Mouse (Mus musculus) limb, embryonic 11.5 days (tissue): ENCODE data around the gene Fam3b. TPM values are rescaled to one million over a fixed set of nuclear protein-coding genes. Genes with fewer than 3 reads are reported as not detected.

Experiments used
- ATAC-seq: fragments of 200-750 bp; cut with Nextera tagmentation; 2 replicates; pipeline ENCODE4 v1.8.0; 2017; ENCODE audit warnings: low read depth; ENCODE audit not compliant: insufficient number of reproducible peaks, low FRiP score, low TSS enrichment
- DNase-seq: peaks from one replicate; pipeline ENCODE4 v3.0.0-alpha.2; 2015; ENCODE audit warnings: low spot score
- H3K27ac ChIP-seq: fragments of 300-500 bp; sonication (generic); replicated peaks from 2 replicates; pipeline ENCODE4 v1.5.1; 2014; ENCODE audit warnings: low read depth, mild to moderate bottlenecking, low read length
- H3K27me3 ChIP-seq: fragments of 300-500 bp; sonication (generic); 2 replicates; pipeline ENCODE4 v1.6.1; 2014; ENCODE audit warnings: mild to moderate bottlenecking, low read length, mixed read lengths; ENCODE audit not compliant: control insufficient read depth, insufficient read depth
- H3K36me3 ChIP-seq: fragments of 300-500 bp; sonication (generic); 2 replicates; pipeline ENCODE4 v1.6.1; 2014; ENCODE audit warnings: mild to moderate bottlenecking, low read length, moderate library complexity, mixed read lengths; ENCODE audit not compliant: control insufficient read depth, insufficient read depth
- H3K4me1 ChIP-seq: fragments of 300-500 bp; sonication (generic); 2 replicates; pipeline ENCODE4 v1.6.1; 2014; ENCODE audit warnings: low read length, mixed read lengths; ENCODE audit not compliant: control insufficient read depth, insufficient read depth
- H3K4me2 ChIP-seq: fragments of 300-500 bp; sonication (generic); 2 replicates; pipeline ENCODE4 v1.6.1; 2014; ENCODE audit warnings: low read depth, mild to moderate bottlenecking, moderate library complexity; ENCODE audit not compliant: severe bottlenecking
- H3K4me3 ChIP-seq: fragments of 300-500 bp; sonication (generic); 2 replicates; pipeline ENCODE4 v1.5.1; 2014; ENCODE audit warnings: low read depth, low read length
- H3K9ac ChIP-seq: fragments of 300-500 bp; sonication (generic); 2 replicates; pipeline ENCODE4 v1.6.1; 2014; ENCODE audit warnings: mild to moderate bottlenecking, low read length
- H3K9me3 ChIP-seq: fragments of 300-500 bp; sonication (generic); 2 replicates; pipeline ENCODE4 v1.6.1; 2016; ENCODE audit warnings: low read length; ENCODE audit not compliant: control insufficient read depth
- WGBS: fragments of 180-500 bp; shearing (Covaris S2); extraction: QIAGEN DNeasy Blood & Tissue Kit; methylation state at CpG from one replicate; pipeline ENCODE4 v1.1.7; 2014; 5-methylcytosine and 5-hydroxymethylcytosine counted together
- polyA plus RNA-seq: library from polyadenylated mRNA; unstranded; fragments of >200 nt; fragmentation: Nextera tagmentation; extraction: Ambion mirVana; gene quantifications from 2 replicates; pipeline ENCODE4 v1.2.1, GENCODE M21; 2014

The Fam3b gene
- polyA plus RNA-seq, 1 experiment from 2014 or later = not detected

GRCm38 (mm10) chr16:97447386-97447785 is 67.2 kb downstream of the Fam3b start:
- Histone ChIP-seq H3K27ac (no peak overlapping the region), H3K4me2 (no peak overlapping the region), H3K4me3 (no peak overlapping the region), H3K4me1 (no peaks in the 10 kb centered on the region), H3K27me3 (no peaks in the 10 kb centered on the region), H3K9ac (no peak overlapping the region), H3K36me3 (no peaks in the 10 kb centered on the region), H3K9me3 (no peaks in the 10 kb centered on the region)
- ATAC-seq = no peak
- no peak for DNase-seq

GRCm38 (mm10) chr16:97443670-97444263 is 70.8 kb downstream of the Fam3b start:
- H3K4me3 ChIP-seq = no peak overlapping the region
- no peak for ATAC-seq
- H3K9ac ChIP-seq = no peak overlapping the region
- DNase-seq = peak; percentile 57
- 54% methylated on average over 14 of the region's 14 CpGs for WGBS
- H3K27me3 ChIP-seq = no peaks in the 10 kb centered on the region
- H3K4me2 ChIP-seq = no peak overlapping the region
- no peak overlapping the region for H3K27ac ChIP-seq
- H3K4me1 ChIP-seq = no peaks in the 10 kb centered on the region
- no peaks in the 10 kb centered on the region for H3K36me3 ChIP-seq
- H3K9me3 ChIP-seq = no peaks in the 10 kb centered on the region

- 86% methylated on average over 9 of the region's 9 CpGs for WGBS
- H3K9me3 ChIP-seq = no peaks in the 10 kb centered on the region
- no peak overlapping the region for H3K27ac ChIP-seq
- H3K27me3 ChIP-seq = no peaks in the 10 kb centered on the region
- no peak overlapping the region for H3K9ac ChIP-seq
- ATAC-seq (no peak), DNase-seq (no peak)
- no peaks in the 10 kb centered on the region for H3K36me3 ChIP-seq
- H3K4me3 ChIP-seq = no peak overlapping the region
- H3K4me1 ChIP-seq = no peaks in the 10 kb centered on the region
- H3K4me2 ChIP-seq = no peak overlapping the region
Observed at GRCm38 (mm10) chr16:97441967-97442366, 72.6 kb downstream of the Fam3b start.

- DNase-seq (no peak), ATAC-seq (no peak)
- WGBS = 86% methylated on average over 3 of the region's 3 CpGs
Observed at GRCm38 (mm10) chr16:97438191-97438590, 76.4 kb downstream of the Fam3b start.

GRCm38 (mm10) chr16:97437448-97438056 is 77.1 kb downstream of the Fam3b start:
- H3K9ac ChIP-seq = no peak overlapping the region
- H3K9me3 ChIP-seq = no peaks in the 10 kb centered on the region
- H3K27me3 ChIP-seq = no peaks in the 10 kb centered on the region
- no peaks in the 10 kb centered on the region for H3K4me1 ChIP-seq
- WGBS = 20% methylated on average over 1 of the region's 1 CpGs
- no peaks in the 10 kb centered on the region for H3K36me3 ChIP-seq
- no peak for ATAC-seq
- no peak overlapping the region for H3K4me2 ChIP-seq
- no peak for DNase-seq
- H3K4me3 ChIP-seq = no peak overlapping the region
- no peak overlapping the region for H3K27ac ChIP-seq

More at GRCm38 (mm10) chr16:97438191-97438590, 76.4 kb downstream of the Fam3b start:
- H3K9me3 ChIP-seq = no peaks in the 10 kb centered on the region
- no peaks in the 10 kb centered on the region for H3K4me1 ChIP-seq
- H3K4me2 ChIP-seq = no peak overlapping the region
- H3K4me3 ChIP-seq = no peak overlapping the region
- H3K9ac ChIP-seq = no peak overlapping the region
- H3K27ac ChIP-seq = no peak overlapping the region
- no peaks in the 10 kb centered on the region for H3K27me3 ChIP-seq
- no peaks in the 10 kb centered on the region for H3K36me3 ChIP-seq

GRCm38 (mm10) chr16:97434206-97434605 is 80.4 kb downstream of the Fam3b start:
- no peaks in the 10 kb centered on the region for H3K4me1 ChIP-seq
- DNase-seq = no peak
- no peak overlapping the region for H3K4me3 ChIP-seq
- no peak overlapping the region for H3K4me2 ChIP-seq
- no peak for ATAC-seq
- H3K9me3 ChIP-seq = no peaks in the 10 kb centered on the region
- H3K27me3 ChIP-seq = no peaks in the 10 kb centered on the region
- H3K36me3 ChIP-seq = no peaks in the 10 kb centered on the region
- H3K9ac ChIP-seq = no peak overlapping the region
- H3K27ac ChIP-seq = no peak overlapping the region
- 81% methylated on average over 2 of the region's 2 CpGs for WGBS

GRCm38 (mm10) chr16:97431328-97431727 is 83.3 kb downstream of the Fam3b start:
- H3K9ac ChIP-seq = no peak overlapping the region
- H3K4me3 ChIP-seq = no peak overlapping the region
- no peaks in the 10 kb centered on the region for H3K4me1 ChIP-seq
- no peak overlapping the region for H3K27ac ChIP-seq
- no peaks in the 10 kb centered on the region for H3K36me3 ChIP-seq
- ATAC-seq (no peak), DNase-seq (no peak)
- WGBS = 90% methylated on average over 4 of the region's 4 CpGs
- H3K27me3 ChIP-seq = no peaks in the 10 kb centered on the region
- H3K4me2 ChIP-seq = no peak overlapping the region
- no peaks in the 10 kb centered on the region for H3K9me3 ChIP-seq

GRCm38 (mm10) chr16:97430091-97430490 is 84.5 kb downstream of the Fam3b start:
- Histone ChIP-seq H3K27me3 (no peaks in the 10 kb centered on the region), H3K9me3 (no peaks in the 10 kb centered on the region), H3K36me3 (no peaks in the 10 kb centered on the region), H3K4me1 (no peaks in the 10 kb centered on the region), H3K4me2 (no peak overlapping the region), H3K9ac (no peak overlapping the region), H3K4me3 (no peak overlapping the region), H3K27ac (no peak overlapping the region)
- ATAC-seq (no peak), DNase-seq (no peak)
- 94% methylated on average over 4 of the region's 4 CpGs for WGBS

- Histone ChIP-seq H3K4me1 (no peaks in the 10 kb centered on the region), H3K36me3 (no peaks in the 10 kb centered on the region), H3K27ac (no peak overlapping the region), H3K9me3 (no peaks in the 10 kb centered on the region), H3K9ac (no peak overlapping the region), H3K4me3 (no peak overlapping the region), H3K27me3 (no peaks in the 10 kb centered on the region), H3K4me2 (no peak overlapping the region)
- DNase-seq (no peak), ATAC-seq (no peak)
- 75% methylated on average over 3 of the region's 3 CpGs for WGBS
Observed at GRCm38 (mm10) chr16:97428026-97428425, 86.6 kb downstream of the Fam3b start.
